Mouse (Mus musculus) mature B cell (primary cell): Measurements from ENCODE around the gene Zswim4.

Source experiments
- in situ Hi-C: fragments of 300-500 bp; cut with MboI; formaldehyde crosslinking; loops from 2 replicates; pipeline ENCODE4 v1.14.3; 2019

Gene Zswim4

DNA sequence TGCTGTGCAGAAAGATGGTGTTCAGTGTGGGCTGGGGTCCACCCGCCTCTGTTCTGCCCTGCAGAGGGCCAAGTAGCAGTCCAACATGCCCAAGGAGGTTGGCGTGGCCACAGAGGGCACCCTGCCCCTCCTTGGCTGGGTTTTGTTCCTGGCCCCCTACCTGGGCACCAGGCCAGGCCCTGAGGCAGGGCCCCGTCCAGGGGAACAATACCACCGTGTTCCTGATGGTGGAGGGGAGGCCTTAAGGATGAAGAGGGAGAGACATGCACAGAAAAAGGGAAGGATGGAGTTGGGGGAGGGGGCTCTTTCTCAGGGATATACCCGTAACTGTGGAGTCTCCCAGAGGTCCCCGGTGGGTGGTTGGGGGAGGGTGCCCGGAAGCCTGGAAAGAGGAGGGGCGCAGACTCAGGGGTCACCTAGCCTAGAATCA, 36.7 kb downstream of the Zswim4 start:
- in situ Hi-C loops = no loop called here

- in situ Hi-C loops = no loop called here
Observed at GRCm38 (mm10) chr8:84199348-84200125, 37.3 kb downstream of the Zswim4 start.

DNA sequence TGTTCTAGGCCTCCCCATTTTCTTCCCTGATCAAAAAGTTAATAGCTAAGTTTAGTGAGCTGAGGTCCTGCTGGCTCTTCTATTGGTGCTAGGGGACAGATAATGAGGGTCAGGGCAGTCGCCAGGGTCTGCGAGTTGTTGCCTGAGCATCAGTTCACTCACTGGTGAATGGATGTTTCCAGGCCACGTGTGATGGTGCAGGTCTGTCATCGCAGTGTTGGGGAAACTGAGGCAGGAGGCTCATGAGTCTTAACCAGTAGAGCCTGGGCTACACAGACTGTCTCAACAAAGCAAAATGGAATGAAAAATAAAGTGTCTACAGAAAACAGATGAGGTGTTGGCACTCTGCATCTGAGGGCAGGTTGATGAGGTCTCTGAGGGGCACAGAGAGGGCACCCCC, 38.0 kb downstream of the Zswim4 start:
- in situ Hi-C loops = no loop called here

DNA sequence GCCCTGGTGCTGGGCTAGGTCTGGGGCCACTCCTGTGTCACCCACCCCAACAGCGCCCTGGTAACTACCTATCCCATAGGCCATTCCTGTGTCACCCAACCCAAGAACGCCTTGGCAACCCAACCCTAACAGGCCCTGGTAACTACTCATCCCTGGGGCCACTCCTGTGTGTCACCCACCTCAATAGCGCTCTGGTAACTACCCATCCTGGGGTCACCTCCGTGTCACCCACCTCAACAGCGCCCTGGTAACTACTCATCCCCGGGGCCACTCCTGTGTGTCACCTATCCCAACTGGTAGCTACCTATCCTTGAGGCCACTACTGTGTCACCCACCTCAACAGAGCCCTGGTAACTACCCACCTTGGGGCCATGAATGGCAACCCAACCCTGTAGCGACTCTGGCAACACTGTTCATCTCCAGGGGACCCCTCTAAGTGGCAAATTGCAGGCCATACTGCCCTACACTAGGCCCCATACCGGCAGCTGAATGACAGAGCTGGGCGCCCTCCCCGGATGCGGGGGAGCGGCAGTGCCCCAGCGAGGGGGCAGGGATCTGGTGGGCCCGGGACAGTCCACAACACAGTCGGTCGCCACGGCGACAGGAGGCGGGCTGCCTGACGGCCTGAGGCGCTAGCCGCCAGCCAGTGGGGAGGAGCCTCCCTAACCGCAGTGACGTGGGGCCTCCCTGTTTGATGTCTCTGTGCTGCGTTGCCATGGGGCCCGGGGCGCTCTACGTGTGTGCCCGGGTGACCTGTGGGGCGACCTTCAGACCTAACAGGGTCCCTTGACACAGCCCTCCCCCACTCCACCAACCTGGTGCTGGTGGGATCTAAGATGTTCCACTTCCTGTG, 38.7 kb downstream of the Zswim4 start:
- in situ Hi-C loops = no loop called here

- in situ Hi-C loops = no loop called here
Observed at GRCm38 (mm10) chr8:84197141-84197921, 39.5 kb downstream of the Zswim4 start.

DNA sequence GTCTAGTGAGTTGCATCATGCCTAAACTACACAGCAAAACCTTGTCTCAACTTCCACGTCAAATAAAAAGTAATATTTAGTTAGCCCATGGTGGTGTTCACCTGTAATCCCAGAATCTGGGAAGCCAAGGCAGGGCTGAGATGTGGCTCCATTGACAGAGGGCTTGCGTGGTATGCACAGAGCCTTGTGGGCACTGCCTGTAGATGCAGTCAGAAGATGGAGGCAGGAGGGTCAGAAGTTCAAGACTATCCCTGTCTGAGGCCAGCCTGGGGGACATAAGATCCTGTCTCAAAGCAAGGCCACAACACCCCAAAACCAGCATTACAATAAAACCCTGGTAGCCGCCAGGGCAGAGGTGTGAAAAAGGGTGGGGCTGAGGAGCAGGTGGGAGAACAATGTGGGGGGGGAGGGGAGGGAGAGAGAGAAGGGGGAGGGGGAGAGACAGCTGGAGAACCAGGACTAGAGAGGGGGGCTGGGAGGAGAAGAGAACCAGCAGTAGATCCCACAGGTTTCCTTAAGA, 42.6 kb downstream of the Zswim4 start:
- in situ Hi-C loops = no loop called here

DNA sequence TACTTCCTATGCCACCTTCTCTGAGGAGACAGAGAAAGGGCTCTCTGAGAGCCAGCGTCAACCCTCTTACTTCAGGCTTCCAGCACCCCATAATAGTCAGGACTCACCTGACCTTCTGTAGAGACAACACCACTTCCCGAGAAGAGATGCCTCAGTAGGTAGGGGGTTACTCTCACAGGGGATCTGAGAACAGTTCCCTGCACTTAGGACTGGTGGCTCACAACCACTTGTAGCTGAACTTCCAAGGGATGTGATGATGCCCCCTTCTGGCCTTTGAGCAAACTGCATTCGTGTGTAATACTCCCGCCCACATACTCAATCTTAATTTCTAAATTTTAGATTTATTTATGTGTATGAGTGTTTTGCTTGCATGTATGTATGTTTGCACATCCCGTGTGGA, 43.3 kb downstream of the Zswim4 start:
- in situ Hi-C loops = no loop called here

- in situ Hi-C loops = no loop called here
Observed at GRCm38 (mm10) chr8:84193161-84193560, 43.7 kb downstream of the Zswim4 start.

GRCm38 (mm10) chr8:84192555-84192954, 44.3 kb downstream of the Zswim4 start:
- in situ Hi-C loops = no loop called here

GRCm38 (mm10) chr8:84192023-84192422, 44.8 kb downstream of the Zswim4 start:
- in situ Hi-C loops = no loop called here

- in situ Hi-C loops = no loop called here
Observed at GRCm38 (mm10) chr8:84190191-84190867, 46.5 kb downstream of the Zswim4 start.

GRCm38 (mm10) chr8:84189603-84190002, 47.3 kb downstream of the Zswim4 start:
- in situ Hi-C loops = loop anchor here (10.0 kb wide), 1 partner anchor 165 kb away; no protein-coding TSS in a partner anchor

DNA sequence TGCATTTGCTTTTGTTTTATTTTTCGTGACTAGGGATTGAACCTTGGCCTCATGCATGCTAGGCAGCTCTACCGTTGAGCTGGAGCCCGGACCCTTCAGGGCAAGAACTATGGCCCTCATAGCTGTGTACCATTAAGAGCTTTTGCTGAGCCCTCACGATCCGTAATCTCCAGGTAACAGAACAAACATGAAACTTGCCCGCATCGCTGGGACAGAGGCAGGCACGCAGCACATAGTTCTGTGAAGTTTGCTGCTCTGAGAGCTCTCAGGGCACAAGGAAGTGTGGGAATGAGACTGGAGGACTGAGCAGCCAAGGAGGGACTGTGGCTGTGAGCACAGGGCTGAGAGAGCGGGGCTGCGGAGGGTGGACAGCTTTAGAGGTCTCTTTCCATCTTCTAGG, 48.2 kb downstream of the Zswim4 start:
- in situ Hi-C loops = loop anchor here (10.0 kb wide), 1 partner anchor 166 kb away; no protein-coding TSS in a partner anchor

DNA sequence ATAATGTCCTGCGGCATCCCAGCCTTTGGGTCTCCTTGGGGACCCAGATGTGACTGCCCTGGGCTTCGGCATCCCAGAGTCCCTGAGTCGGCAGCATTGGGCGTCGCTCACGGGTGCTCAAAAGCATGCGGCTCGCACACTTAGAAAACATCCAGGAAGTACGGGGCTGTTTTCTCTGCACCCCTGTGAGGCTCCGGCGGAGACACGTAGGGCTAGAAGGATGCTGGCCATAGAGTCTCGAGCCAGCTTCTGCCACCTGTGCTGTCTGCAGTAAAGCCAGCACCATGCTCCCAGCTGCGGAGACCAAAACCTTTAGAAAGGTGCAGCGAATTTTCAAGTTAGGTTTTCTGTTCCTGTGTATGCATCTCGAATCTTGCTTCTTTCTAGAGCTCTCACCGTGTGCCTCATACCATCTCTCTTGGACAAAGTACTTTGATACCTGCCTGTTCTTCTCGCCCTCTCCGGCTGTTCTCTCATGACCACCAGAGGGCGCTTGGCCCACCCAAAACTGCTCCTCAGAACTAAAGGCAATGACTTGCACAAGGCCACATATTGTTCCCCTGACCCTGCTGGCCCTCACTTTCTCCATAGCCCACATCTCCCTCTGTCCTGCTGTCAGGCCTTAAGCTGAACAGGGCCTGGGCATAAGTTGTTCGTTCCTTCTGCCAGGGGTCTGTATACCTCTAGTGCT, 49.6 kb downstream of the Zswim4 start:
- in situ Hi-C loops = loop anchor here (10.0 kb wide), 1 partner anchor 168 kb away; no protein-coding TSS in a partner anchor

GRCm38 (mm10) chr8:84186547-84186946, 50.3 kb downstream of the Zswim4 start:
- in situ Hi-C loops = loop anchor here (10.0 kb wide), 1 partner anchor 168 kb away; no protein-coding TSS in a partner anchor

- in situ Hi-C loops = loop anchor here (10.0 kb wide), 1 partner anchor 170 kb away; no protein-coding TSS in a partner anchor
Observed at GRCm38 (mm10) chr8:84185117-84185516, 51.7 kb downstream of the Zswim4 start, which contains the start of gene Nanos3. Gene Nanos3 (minus strand): TSS chr8:84185217.

DNA sequence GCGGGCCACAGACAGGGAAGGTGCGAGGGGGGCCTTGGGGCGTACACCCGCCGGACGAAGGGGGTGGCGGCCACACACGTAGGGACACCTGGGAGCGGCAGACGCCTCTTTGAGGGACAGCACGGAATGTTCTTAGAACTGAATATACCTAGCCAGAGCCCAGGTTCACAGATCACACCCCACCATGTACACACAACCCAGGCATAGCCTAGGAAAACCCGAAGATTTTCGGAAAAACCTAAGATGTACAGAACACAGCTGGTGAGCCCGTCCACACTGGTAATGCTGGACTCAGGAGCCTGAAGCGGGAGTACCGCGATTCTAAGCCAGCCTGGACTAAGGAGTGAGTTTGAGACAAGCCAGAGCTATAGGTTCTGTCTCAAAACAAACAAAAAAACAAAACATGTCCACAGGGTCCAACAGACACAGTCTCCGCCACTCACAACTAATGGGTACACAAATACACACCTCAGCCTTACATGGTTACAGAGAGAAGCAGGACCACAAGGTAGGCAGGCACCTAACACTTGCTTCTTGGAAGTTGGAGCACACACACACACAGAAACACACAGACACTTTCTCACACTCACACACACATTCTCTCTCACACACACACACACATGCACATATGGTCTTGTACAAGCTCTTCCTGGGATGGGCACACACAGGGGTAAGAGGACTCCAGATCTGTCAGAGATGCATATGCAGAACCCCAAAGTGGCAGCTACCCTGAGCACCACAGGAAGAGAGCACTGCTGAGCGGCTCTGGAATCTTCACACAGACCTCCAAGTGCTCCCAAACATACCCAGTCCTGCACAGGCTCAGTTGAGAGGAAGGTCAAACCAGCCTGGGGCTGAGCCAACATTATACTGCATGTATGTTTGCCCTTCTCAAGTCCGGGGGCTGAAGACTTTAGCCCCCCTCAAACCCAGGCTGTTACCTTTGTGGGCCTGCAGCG, 52.5 kb downstream of the Zswim4 start:
- in situ Hi-C loops = loop anchor here (10.0 kb wide), 1 partner anchor 170 kb away; no protein-coding TSS in a partner anchor

DNA sequence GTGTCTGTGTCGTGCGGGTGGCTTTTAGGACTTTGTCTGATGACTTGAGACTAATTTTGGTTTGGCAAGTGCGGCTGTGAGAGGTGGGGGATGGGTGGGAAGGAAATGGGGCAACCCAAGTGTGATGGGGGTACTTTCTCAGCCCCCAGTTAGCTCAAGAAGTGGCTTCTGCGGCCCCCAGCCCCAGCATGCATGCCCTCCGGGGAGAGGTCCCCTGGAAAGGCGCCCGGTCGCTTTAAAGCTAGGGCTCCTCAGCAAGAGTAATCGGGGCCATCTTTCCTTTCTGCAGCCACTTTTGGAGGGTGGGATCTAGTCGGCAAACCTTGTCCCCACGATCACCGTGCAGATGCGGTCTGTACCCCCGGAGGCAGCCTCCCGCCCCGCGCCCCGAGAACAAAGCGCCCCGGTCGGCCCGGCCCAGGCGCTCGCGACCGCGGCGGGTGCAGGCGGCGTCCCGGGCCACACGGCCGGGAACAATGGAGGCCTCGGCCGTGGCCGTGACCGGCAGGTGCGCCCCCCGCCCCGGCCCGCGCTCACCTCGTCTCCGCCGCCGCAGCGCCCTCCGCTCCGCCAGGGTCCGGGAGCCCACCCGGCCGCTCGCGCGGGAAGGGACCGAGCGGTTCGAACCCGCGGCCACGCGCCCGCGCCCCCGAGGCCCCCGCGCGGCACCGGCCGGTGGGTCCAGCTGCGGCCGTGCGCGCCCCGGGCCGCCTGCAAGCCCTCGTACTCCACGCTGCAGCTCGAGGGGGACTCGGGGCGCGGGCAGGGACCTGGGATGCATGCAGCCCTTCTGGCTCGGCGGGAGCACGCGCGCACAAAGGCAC, 53.4 kb downstream of the Zswim4 start:
- in situ Hi-C loops = loop anchor here (10.0 kb wide), 1 partner anchor 171 kb away; no protein-coding TSS in a partner anchor
